Mouse (Mus musculus) neural tube, embryonic 12.5 days (tissue): ENCODE measurements around the gene Dynlt1a. TPM values are rescaled to one million over a fixed set of nuclear protein-coding genes. Genes with fewer than 3 reads are reported as not detected.
"Not testable (repeated sequence)": the region's sequence is repeated elsewhere in the genome, so short reads cannot be mapped to it uniquely, and the experiment has no call there.

Experiments used
- ATAC-seq: fragments of 200-750 bp; cut with Nextera tagmentation; 2 replicates; pipeline ENCODE4 v1.8.0; 2017; ENCODE audit warnings: low read depth, mild to moderate bottlenecking, moderate TSS enrichment, moderate library complexity; ENCODE audit not compliant: low FRiP score
- H3K27ac ChIP-seq: fragments of 300-500 bp; sonication (generic); 2 replicates; pipeline ENCODE4 v1.5.1; 2016
- H3K27me3 ChIP-seq: fragments of 300-500 bp; sonication (generic); replicated peaks from 2 replicates; pipeline ENCODE4 v1.6.1; 2016; ENCODE audit warnings: mild to moderate bottlenecking
- H3K36me3 ChIP-seq: fragments of 300-500 bp; sonication (generic); 2 replicates; pipeline ENCODE4 v1.6.1; 2016; ENCODE audit warnings: mild to moderate bottlenecking
- H3K4me1 ChIP-seq: fragments of 300-500 bp; sonication (generic); 2 replicates; pipeline ENCODE4 v1.6.1; 2016
- H3K4me2 ChIP-seq: fragments of 300-500 bp; sonication (generic); replicated peaks from 2 replicates; pipeline ENCODE4 v1.6.1; 2016; ENCODE audit warnings: mild to moderate bottlenecking
- H3K4me3 ChIP-seq: fragments of 300-500 bp; sonication (generic); 2 replicates; pipeline ENCODE4 v1.5.1; 2016
- H3K9ac ChIP-seq: fragments of 300-500 bp; sonication (generic); 2 replicates; pipeline ENCODE4 v1.6.1; 2016; ENCODE audit warnings: mild to moderate bottlenecking
- H3K9me3 ChIP-seq: fragments of 300-500 bp; sonication (generic); 2 replicates; pipeline ENCODE4 v1.6.1; 2016; ENCODE audit warnings: mild to moderate bottlenecking
- WGBS: fragments of 180-500 bp; shearing (Covaris S2); methylation state at CpG from one replicate; pipeline ENCODE4 v1.1.7; 2016; 5-methylcytosine and 5-hydroxymethylcytosine counted together
- polyA plus RNA-seq: library from polyadenylated mRNA; unstranded; fragments of >200 nt; fragmentation: Nextera tagmentation; extraction: Ambion mirVana; gene quantifications from 2 replicates; pipeline ENCODE4 v1.2.1, GENCODE M21; 2016

The Dynlt1a gene
- polyA plus RNA-seq, 1 experiment from 2014 or later, result 42.6 TPM

DNA sequence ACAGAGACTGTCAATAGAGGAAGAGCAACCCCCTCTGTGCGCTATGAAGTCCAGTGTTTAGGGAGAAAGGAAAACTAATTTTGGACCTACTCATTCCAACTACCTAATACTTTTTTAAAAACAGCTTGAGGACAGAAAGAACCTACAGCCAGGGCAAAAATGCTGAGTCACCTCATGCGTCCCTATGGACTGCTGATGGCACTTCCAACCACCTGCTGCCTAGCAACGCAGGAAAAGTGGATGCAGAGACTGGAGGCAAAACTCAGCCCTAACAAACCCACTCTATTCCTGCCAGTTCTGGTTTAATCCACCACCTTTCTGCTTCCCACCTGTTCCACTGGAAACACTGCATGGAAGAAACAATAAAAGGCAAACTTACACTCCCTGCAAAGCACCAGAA lies 4.5 kb downstream of the Dynlt1a start:
- not testable (repeated sequence) for H3K4me2 ChIP-seq, H3K4me1 ChIP-seq, H3K9ac ChIP-seq, H3K9me3 ChIP-seq, H3K36me3 ChIP-seq, H3K27ac ChIP-seq, ATAC-seq, H3K27me3 ChIP-seq, H3K4me3 ChIP-seq
- 76% methylated on average over 3 of the region's 3 CpGs for WGBS

GRCm38 (mm10) chr17:6311716-6312115 lies 5.6 kb downstream of the Dynlt1a start:
- H3K9ac ChIP-seq, H3K27ac ChIP-seq, H3K9me3 ChIP-seq, H3K27me3 ChIP-seq, H3K4me3 ChIP-seq, H3K4me1 ChIP-seq, H3K4me2 ChIP-seq, H3K36me3 ChIP-seq, ATAC-seq: not testable (repeated sequence)
- 92% methylated on average over 7 of the region's 7 CpGs for WGBS

GRCm38 (mm10) chr17:6306503-6306902 lies 10.8 kb downstream of the Dynlt1a start:
- H3K36me3 ChIP-seq, H3K4me1 ChIP-seq, H3K9me3 ChIP-seq, H3K9ac ChIP-seq, ATAC-seq, H3K4me2 ChIP-seq, H3K27me3 ChIP-seq, H3K4me3 ChIP-seq, H3K27ac ChIP-seq: not testable (repeated sequence)
- WGBS, result 94% methylated on average over 12 of the region's 13 CpGs

DNA sequence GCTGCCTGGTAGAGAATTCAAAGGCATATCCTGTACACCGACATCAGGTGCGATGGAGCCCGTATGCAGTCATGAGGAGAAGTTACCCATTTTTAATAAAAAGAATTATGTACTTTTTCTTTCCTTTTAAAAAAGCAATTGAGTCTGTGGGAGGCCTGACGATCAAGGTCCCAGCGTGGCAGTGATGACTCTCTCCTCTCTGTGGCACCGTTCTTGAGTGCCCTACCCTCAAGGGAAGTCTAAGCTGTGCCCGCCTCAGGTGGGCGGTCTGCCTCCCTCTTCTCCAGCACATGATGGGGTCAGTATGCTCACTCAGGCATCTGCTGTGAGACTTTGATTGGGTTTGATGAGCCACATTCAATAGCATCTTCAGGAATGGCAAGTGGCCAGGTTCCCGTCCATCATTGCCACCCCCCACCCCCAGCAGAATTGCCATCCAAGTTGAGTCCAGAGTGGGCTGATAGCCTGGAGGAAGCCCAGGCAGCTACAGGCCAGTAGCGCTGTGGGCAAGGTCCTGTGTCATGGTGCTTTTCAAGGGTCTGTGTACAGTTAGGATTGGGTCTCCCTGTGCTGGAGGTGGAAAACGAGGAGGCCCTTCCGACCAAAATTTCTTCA lies 11.5 kb downstream of the Dynlt1a start:
- not testable (repeated sequence) for H3K4me2 ChIP-seq, ATAC-seq, H3K4me3 ChIP-seq, H3K9me3 ChIP-seq, H3K27me3 ChIP-seq, H3K9ac ChIP-seq, H3K27ac ChIP-seq, H3K4me1 ChIP-seq, H3K36me3 ChIP-seq
- 91% methylated on average over 12 of the region's 12 CpGs for WGBS

DNA sequence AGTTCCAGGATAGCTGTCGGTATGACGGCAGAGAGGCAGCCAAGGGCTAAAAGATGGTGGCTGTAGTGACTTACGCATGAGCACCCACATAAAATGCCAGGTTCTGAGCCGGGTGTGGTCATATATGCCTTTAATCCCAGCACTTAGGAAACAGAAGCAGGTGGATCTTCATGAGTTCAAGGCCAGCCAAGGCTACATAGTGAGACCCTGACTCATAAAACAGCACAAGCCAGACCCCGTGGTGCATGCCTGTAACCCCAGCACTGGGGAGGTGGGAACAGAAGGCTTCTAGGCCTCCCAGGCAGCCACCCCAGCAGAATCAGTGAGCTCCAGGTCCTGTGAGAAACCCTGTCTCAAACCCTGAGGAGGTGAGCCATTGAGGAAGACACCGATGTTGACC lies 12.4 kb downstream of the Dynlt1a start:
- ATAC-seq, H3K27me3 ChIP-seq, H3K9ac ChIP-seq, H3K9me3 ChIP-seq, H3K27ac ChIP-seq, H3K36me3 ChIP-seq, H3K4me2 ChIP-seq, H3K4me3 ChIP-seq, H3K4me1 ChIP-seq: not testable (repeated sequence)
- 95% methylated on average over 5 of the region's 6 CpGs for WGBS

GRCm38 (mm10) chr17:6300190-6300863 lies 17.0 kb downstream of the Dynlt1a start:
- not testable (repeated sequence) for H3K4me2 ChIP-seq, H3K9ac ChIP-seq, ATAC-seq, H3K27me3 ChIP-seq, H3K9me3 ChIP-seq, H3K36me3 ChIP-seq, H3K4me3 ChIP-seq, H3K27ac ChIP-seq, H3K4me1 ChIP-seq
- 70% methylated on average over 8 of the region's 12 CpGs for WGBS

DNA sequence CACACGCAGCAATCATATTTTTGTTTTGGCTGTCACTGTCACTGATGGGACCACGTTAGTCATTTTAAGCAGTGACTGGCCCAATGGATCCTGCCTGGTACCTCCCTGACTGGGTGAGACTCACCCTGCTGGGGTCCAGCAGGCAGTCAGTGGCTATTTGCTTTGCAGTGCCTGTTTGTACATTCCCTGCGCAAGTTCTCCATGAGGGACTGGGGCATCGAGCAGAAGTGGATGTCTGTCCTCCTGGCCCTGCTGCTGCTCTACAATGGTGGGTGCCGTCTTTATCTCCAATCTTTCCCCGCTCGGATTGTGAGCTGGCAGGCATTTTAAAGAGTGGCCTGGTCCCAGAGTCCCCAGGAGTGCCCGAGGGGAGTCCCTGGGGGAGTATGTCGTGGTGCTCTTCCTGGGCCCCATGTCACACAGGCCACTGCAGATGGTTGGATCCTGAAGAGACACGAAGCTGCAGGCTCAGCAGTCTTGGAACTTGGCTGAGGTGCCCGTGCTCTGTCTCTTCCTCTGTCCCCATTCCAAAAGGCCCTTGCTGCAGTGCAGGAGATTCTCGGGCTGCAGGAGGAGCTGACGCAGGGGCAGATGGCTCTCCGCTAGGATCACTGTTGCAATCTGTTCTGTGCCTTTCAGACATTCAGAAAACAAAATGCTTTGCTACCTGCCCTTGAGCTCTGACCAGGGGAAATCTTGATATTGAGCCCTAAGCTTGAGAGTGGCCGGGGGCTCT lies 20.1 kb downstream of the Dynlt1a start:
- WGBS, result 91% methylated on average over 9 of the region's 15 CpGs
- H3K36me3 ChIP-seq, ATAC-seq, H3K27ac ChIP-seq, H3K9ac ChIP-seq, H3K4me2 ChIP-seq, H3K4me3 ChIP-seq, H3K9me3 ChIP-seq, H3K27me3 ChIP-seq, H3K4me1 ChIP-seq: not testable (repeated sequence)

- H3K27ac ChIP-seq, H3K4me2 ChIP-seq, H3K9ac ChIP-seq, H3K4me3 ChIP-seq, H3K36me3 ChIP-seq, H3K9me3 ChIP-seq, H3K4me1 ChIP-seq, ATAC-seq, H3K27me3 ChIP-seq: not testable (repeated sequence)
- no CpG with 5 or more reads among the region's 5 CpGs for WGBS
Measured at GRCm38 (mm10) chr17:6293882-6294281, 23.4 kb downstream of the Dynlt1a start.

GRCm38 (mm10) chr17:6289045-6289444 lies 28.3 kb downstream of the Dynlt1a start:
- H3K36me3 ChIP-seq, H3K4me1 ChIP-seq: not testable (repeated sequence)

GRCm38 (mm10) chr17:6286169-6286568 lies 31.1 kb downstream of the Dynlt1a start:
- ATAC-seq, H3K9me3 ChIP-seq, H3K27me3 ChIP-seq, H3K9ac ChIP-seq, H3K27ac ChIP-seq, H3K4me2 ChIP-seq, H3K4me3 ChIP-seq, H3K4me1 ChIP-seq, H3K36me3 ChIP-seq: not testable (repeated sequence)
- 95% methylated on average over 5 of the region's 5 CpGs for WGBS

More at GRCm38 (mm10) chr17:6289045-6289444, 28.3 kb downstream of the Dynlt1a start:
- H3K27ac ChIP-seq, H3K9me3 ChIP-seq, H3K27me3 ChIP-seq, ATAC-seq, H3K4me2 ChIP-seq, H3K4me3 ChIP-seq, H3K9ac ChIP-seq: not testable (repeated sequence)
- 95% methylated on average over 12 of the region's 12 CpGs for WGBS

DNA sequence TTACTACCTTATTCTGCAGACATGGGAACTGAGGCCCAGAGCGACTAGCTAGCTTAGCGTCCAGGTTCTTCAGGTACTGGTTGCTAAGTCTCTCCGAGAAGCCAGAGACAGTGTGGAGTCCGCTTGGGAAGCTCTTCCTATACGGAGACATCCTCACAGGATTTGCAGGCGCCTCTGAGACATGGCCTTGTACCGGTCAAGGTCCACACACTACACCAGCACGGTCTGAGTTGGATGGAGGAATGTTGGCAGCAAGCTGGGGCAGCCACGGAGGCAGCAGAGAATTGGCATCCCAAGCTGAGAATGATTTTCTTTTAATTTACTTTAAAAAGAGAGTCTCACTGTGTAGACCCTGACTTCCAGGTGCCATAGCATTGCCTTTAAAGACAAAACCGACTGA lies 34.2 kb downstream of the Dynlt1a start:
- WGBS, result 96% methylated on average over 8 of the region's 10 CpGs
- not testable (repeated sequence) for H3K4me1 ChIP-seq, ATAC-seq, H3K27me3 ChIP-seq, H3K4me2 ChIP-seq, H3K36me3 ChIP-seq, H3K27ac ChIP-seq, H3K9ac ChIP-seq, H3K9me3 ChIP-seq, H3K4me3 ChIP-seq

DNA sequence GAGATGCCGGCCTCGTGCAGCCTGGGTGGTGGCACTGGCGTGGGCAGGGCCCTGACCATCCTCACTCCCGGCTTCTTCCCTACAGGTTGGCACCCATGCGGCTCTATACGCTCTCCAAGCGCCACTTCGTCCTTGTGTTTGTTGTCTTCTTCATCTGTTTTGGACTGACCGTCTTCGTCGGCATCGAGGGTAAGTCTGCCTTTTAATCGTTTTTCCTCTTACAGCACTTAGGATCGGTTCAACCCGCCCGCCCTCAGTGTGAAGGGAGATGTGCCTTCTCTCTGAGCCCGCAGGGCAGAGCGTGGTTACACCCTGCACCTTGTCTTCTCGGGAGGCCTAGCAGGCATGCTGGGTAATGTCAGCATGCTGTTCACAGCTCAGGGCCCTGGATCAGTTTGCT lies 36.8 kb downstream of the Dynlt1a start:
- not testable (repeated sequence) for H3K9me3 ChIP-seq, H3K27me3 ChIP-seq, H3K4me3 ChIP-seq, H3K4me2 ChIP-seq, H3K36me3 ChIP-seq, H3K9ac ChIP-seq, H3K27ac ChIP-seq, ATAC-seq, H3K4me1 ChIP-seq
- WGBS, result 95% methylated on average over 16 of the region's 19 CpGs

DNA sequence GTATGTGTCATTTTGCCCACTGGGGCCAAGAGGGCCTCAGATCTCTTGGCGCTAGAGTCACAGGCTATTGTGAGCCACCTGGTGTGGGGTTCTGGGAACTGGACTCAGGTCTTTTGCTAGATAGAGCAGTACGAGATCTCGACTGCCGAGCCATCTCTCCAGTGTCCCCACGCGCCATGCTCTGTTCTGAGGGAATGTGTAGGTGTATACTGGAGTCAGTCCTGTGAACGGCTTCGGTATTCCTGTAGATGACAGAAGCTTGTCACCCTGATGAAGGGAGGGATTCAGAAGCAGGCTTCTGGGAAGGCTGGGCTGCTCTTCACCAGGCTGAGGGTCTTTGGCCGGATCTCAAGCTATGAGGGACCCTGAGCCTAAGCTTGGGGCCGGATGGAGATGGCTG lies 37.5 kb downstream of the Dynlt1a start:
- H3K4me1 ChIP-seq, H3K27me3 ChIP-seq, H3K36me3 ChIP-seq, H3K27ac ChIP-seq, ATAC-seq, H3K4me2 ChIP-seq, H3K4me3 ChIP-seq, H3K9ac ChIP-seq, H3K9me3 ChIP-seq: not testable (repeated sequence)
- 93% methylated on average over 10 of the region's 10 CpGs for WGBS
